20 mouse cellular contexts compared by ENCODE assay signal in the genomic region with DNA sequence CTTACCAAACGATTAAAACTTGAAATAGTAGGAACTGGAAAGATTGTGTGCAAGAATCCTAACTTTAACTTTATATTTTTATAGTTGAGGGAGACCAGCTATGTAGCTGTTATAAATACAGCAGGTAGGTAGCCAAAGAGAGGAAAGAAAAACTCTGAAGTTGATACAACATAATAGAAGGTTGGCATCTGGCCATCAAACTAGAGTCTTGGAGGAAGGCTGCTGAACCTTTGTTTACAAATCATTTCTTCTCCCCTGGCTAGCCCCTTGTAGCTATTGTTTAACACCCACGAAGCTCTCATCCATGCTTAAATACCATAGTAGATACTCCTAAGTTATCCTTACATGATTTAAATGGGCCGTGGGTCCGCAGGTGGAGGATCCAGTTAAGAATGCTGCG. TPM values are rescaled to one million over a fixed set of nuclear protein-coding genes. Genes with fewer than 3 reads are reported as not detected.
"Had no signal": no experiment of that assay in that cellular context is flagged by ENCODE, and none has a peak within 500 bp of the region (broad histone marks: within the 10 kb centered on the region; RNA-seq: fewer than 3 reads in every experiment).

No protein-coding gene starts in this region.

- H3K27ac ChIP-seq: liver, embryonic 13.5 days; liver, embryonic 15.5 days; lung, embryonic 15.5 days; macrophage; midbrain, embryonic 13.5 days; midbrain, embryonic 15.5 days; neural tube, embryonic 12.5 days had no signal

- ATAC-seq: liver, postnatal 0 days; midbrain, embryonic 13.5 days; midbrain, embryonic 15.5 days had no signal

- H3K36me3 ChIP-seq: liver, embryonic 13.5 days; liver, embryonic 15.5 days; lung, embryonic 15.5 days; midbrain, embryonic 13.5 days; midbrain, embryonic 15.5 days; neural tube, embryonic 12.5 days had no signal

- H3K27me3 ChIP-seq: liver, embryonic 13.5 days; liver, embryonic 15.5 days; lung, embryonic 15.5 days; midbrain, embryonic 13.5 days; midbrain, embryonic 15.5 days; neural tube, embryonic 12.5 days had no signal

- H3K9me3 ChIP-seq: liver, embryonic 13.5 days; liver, embryonic 15.5 days; lung, embryonic 15.5 days; megakaryocyte, embryonic 14.5 days; midbrain, embryonic 13.5 days; midbrain, embryonic 15.5 days; neural tube, embryonic 12.5 days had no signal

- H3K4me2 ChIP-seq: liver, embryonic 13.5 days; liver, embryonic 15.5 days; lung, embryonic 15.5 days; midbrain, embryonic 11.5 days; midbrain, embryonic 13.5 days; midbrain, embryonic 15.5 days; neural tube, embryonic 12.5 days had no signal

- H3K4me1 ChIP-seq: liver, embryonic 15.5 days; lung, embryonic 15.5 days; megakaryocyte, embryonic 14.5 days; midbrain, embryonic 13.5 days; midbrain, embryonic 15.5 days; neural tube, embryonic 12.5 days had no signal

- DNase-seq: liver, embryonic 13.5 days; liver, postnatal 0 days; lung, postnatal 14 days; lung, postnatal 36 days; retina, postnatal 1 day; right cerebral cortex, adult 18-20 months; right cerebral cortex, postnatal 25 days; right cerebral cortex, postnatal 4 days; spleen, adult 18-20 months; thymus, adult 18-20 months; thymus, postnatal 14 days; thymus, postnatal 36 days had no signal

- H3K9ac ChIP-seq: liver, embryonic 13.5 days; liver, embryonic 15.5 days; liver, postnatal 0 days; lung, embryonic 15.5 days; midbrain, embryonic 13.5 days; midbrain, embryonic 15.5 days; neural tube, embryonic 12.5 days had no signal

- H3K4me3 ChIP-seq: liver, embryonic 13.5 days; liver, embryonic 15.5 days; lung, embryonic 15.5 days; megakaryocyte, embryonic 14.5 days; midbrain, embryonic 13.5 days; midbrain, embryonic 15.5 days; neural tube, embryonic 12.5 days had no signal

RNA-seq across cellular contexts. Expression of a gene that starts 52.1 kb away (rescaled TPM):
- polyA plus RNA-seq: macrophage had no signal
